Mouse (Mus musculus): Measurements from ENCODE around the gene Uncx.

GRCm38 (mm10) chr5:139566640-139567399, 23.5 kb downstream of the Uncx start:
- TF ChIP-seq ZC3H11A (IDR thresholded peaks at IDR 0.05; ENCODE audit: low read depth, low read length) (no peak), EP300 (IDR thresholded peaks at IDR 0.05; ENCODE audit: low read length) (no peak)

Measured in CH12.LX (cell line).